Mouse (Mus musculus): ENCODE results near the gene Ropn1. TPM values are rescaled to one million over a fixed set of nuclear protein-coding genes. Genes with fewer than 3 reads are reported as not detected.
"Not testable (repeated sequence)": the region's sequence is repeated elsewhere in the genome, so short reads cannot be mapped to it uniquely, and the experiment has no call there.

The Ropn1 gene
- polyA plus RNA-seq (2016; fragmentation: Nextera tagmentation; extraction: Ambion mirVana): not detected in 2 replicates

GRCm38 (mm10) chr16:34649621-34650020, at the start of gene Ropn1:
Gene Ropn1 (plus strand): TSS chr16:34649921.
- WGBS: 71% methylated on average over 7 of the region's 7 CpGs
- ATAC-seq (ENCODE audit: low FRiP score): no peak
- Histone ChIP-seq H3K36me3 (no peaks in the 10 kb centered on the region), H3K4me2 (replicated peaks) (no peak within 1 kb of the TSS), H3K9ac (no peak within 1 kb of the TSS), H3K9me3 (replicated peaks) (no peaks in the 10 kb centered on the region), H3K4me3 (no peak within 1 kb of the TSS), H3K27me3 (no peaks in the 10 kb centered on the region), H3K27ac (no peak within 1 kb of the TSS), H3K4me1 (no peaks in the 10 kb centered on the region)

GRCm38 (mm10) chr16:34601954-34602353, 47.8 kb upstream of the Ropn1 start:
- Histone ChIP-seq H3K4me1 (no peaks in the 10 kb centered on the region), H3K4me2 (replicated peaks) (no peak overlapping the region), H3K4me3 (no peak overlapping the region), H3K36me3 (no peaks in the 10 kb centered on the region), H3K9ac (no peak overlapping the region), H3K27ac (no peak overlapping the region), H3K27me3 (no peaks in the 10 kb centered on the region), H3K9me3 (replicated peaks) (no peaks in the 10 kb centered on the region)
- 61% methylated on average over 4 of the region's 4 CpGs for WGBS
- ATAC-seq (ENCODE audit: low FRiP score): no peak

GRCm38 (mm10) chr16:34603076-34603475, 46.6 kb upstream of the Ropn1 start:
- Histone ChIP-seq H3K27ac (no peak overlapping the region), H3K27me3 (no peaks in the 10 kb centered on the region), H3K4me3 (no peak overlapping the region), H3K9ac (no peak overlapping the region), H3K9me3 (replicated peaks) (no peaks in the 10 kb centered on the region), H3K36me3 (no peaks in the 10 kb centered on the region), H3K4me2 (replicated peaks) (no peak overlapping the region), H3K4me1 (no peaks in the 10 kb centered on the region)
- 74% methylated on average over 4 of the region's 4 CpGs for WGBS
- ATAC-seq (ENCODE audit: low FRiP score): no peak

- WGBS: 70% methylated on average over 6 of the region's 6 CpGs
- Histone ChIP-seq H3K36me3 (no peaks in the 10 kb centered on the region), H3K4me2 (replicated peaks) (no peak overlapping the region), H3K4me3 (no peak overlapping the region), H3K9me3 (replicated peaks) (no peaks in the 10 kb centered on the region), H3K27me3 (no peaks in the 10 kb centered on the region), H3K27ac (no peak overlapping the region), H3K9ac (no peak overlapping the region), H3K4me1 (no peaks in the 10 kb centered on the region)
- no peak for ATAC-seq (ENCODE audit: low FRiP score)
Observed at GRCm38 (mm10) chr16:34603854-34604253, 45.9 kb upstream of the Ropn1 start.

- Histone ChIP-seq H3K27ac (no peak overlapping the region), H3K4me2 (replicated peaks) (no peak overlapping the region), H3K9me3 (replicated peaks) (no peaks in the 10 kb centered on the region), H3K4me3 (no peak overlapping the region), H3K27me3 (no peaks in the 10 kb centered on the region), H3K9ac (no peak overlapping the region), H3K4me1 (no peaks in the 10 kb centered on the region), H3K36me3 (no peaks in the 10 kb centered on the region)
- 29% methylated on average over 3 of the region's 3 CpGs for WGBS
- no peak for ATAC-seq (ENCODE audit: low FRiP score)
Observed at GRCm38 (mm10) chr16:34605679-34606078, 44.0 kb upstream of the Ropn1 start.

GRCm38 (mm10) chr16:34610137-34610536, 39.6 kb upstream of the Ropn1 start:
- ATAC-seq (ENCODE audit: low FRiP score): no peak
- 78% methylated on average over 1 of the region's 1 CpGs for WGBS
- Histone ChIP-seq H3K9ac (no peak overlapping the region), H3K4me1 (no peaks in the 10 kb centered on the region), H3K9me3 (replicated peaks) (0 out of 2 replicates have a peak, but pooled peaks cover 7% of the 10 kb centered on the region), H3K4me3 (no peak overlapping the region), H3K4me2 (replicated peaks) (no peak overlapping the region), H3K36me3 (no peaks in the 10 kb centered on the region), H3K27ac (no peak overlapping the region), H3K27me3 (no peaks in the 10 kb centered on the region)

- H3K36me3 ChIP-seq: no peaks in the 10 kb centered on the region
- no peak overlapping the region for H3K4me2 ChIP-seq (replicated peaks)
- no peaks in the 10 kb centered on the region for H3K4me1 ChIP-seq
- no peak overlapping the region for H3K4me3 ChIP-seq
- H3K27ac ChIP-seq: no peak overlapping the region
- 74% methylated on average over 2 of the region's 2 CpGs for WGBS
- H3K27me3 ChIP-seq: no peaks in the 10 kb centered on the region
- no peak overlapping the region for H3K9ac ChIP-seq
- H3K9me3 ChIP-seq (replicated peaks): 0 out of 2 replicates have a peak, but pooled peaks cover 7% of the 10 kb centered on the region
- no peak for ATAC-seq (ENCODE audit: low FRiP score)
Observed at GRCm38 (mm10) chr16:34614021-34614420, 35.7 kb upstream of the Ropn1 start.

GRCm38 (mm10) chr16:34627591-34627990, 22.1 kb upstream of the Ropn1 start:
- Histone ChIP-seq H3K27ac (no peak overlapping the region), H3K4me1 (no peaks in the 10 kb centered on the region), H3K9me3 (replicated peaks) (no peaks in the 10 kb centered on the region), H3K9ac (no peak overlapping the region), H3K27me3 (no peaks in the 10 kb centered on the region), H3K4me2 (replicated peaks) (no peak overlapping the region), H3K36me3 (no peaks in the 10 kb centered on the region), H3K4me3 (no peak overlapping the region)
- 41% methylated on average over 2 of the region's 2 CpGs for WGBS
- no peak for ATAC-seq (ENCODE audit: low FRiP score)

GRCm38 (mm10) chr16:34628397-34628796, 21.3 kb upstream of the Ropn1 start:
- Histone ChIP-seq H3K36me3 (no peaks in the 10 kb centered on the region), H3K9ac (no peak overlapping the region), H3K27ac (no peak overlapping the region), H3K9me3 (replicated peaks) (no peaks in the 10 kb centered on the region), H3K4me2 (replicated peaks) (no peak overlapping the region), H3K4me3 (no peak overlapping the region), H3K4me1 (no peaks in the 10 kb centered on the region), H3K27me3 (no peaks in the 10 kb centered on the region)
- 86% methylated on average over 4 of the region's 4 CpGs for WGBS
- no peak for ATAC-seq (ENCODE audit: low FRiP score)

- H3K9ac ChIP-seq: no peak overlapping the region
- no peak overlapping the region for H3K27ac ChIP-seq
- no peak for ATAC-seq (ENCODE audit: low FRiP score)
- H3K4me2 ChIP-seq (replicated peaks): no peak overlapping the region
- no peaks in the 10 kb centered on the region for H3K9me3 ChIP-seq (replicated peaks)
- H3K27me3 ChIP-seq: no peaks in the 10 kb centered on the region
- no peaks in the 10 kb centered on the region for H3K36me3 ChIP-seq
- 79% methylated on average over 3 of the region's 3 CpGs for WGBS
- no peak overlapping the region for H3K4me3 ChIP-seq
- H3K4me1 ChIP-seq: peaks cover 4% of the 10 kb centered on the region; the same call in 1 of the 2 replicates
Observed at GRCm38 (mm10) chr16:34635557-34635956, 14.2 kb upstream of the Ropn1 start.

GRCm38 (mm10) chr16:34643511-34644259, 6.0 kb upstream of the Ropn1 start:
- no peaks in the 10 kb centered on the region for H3K9me3 ChIP-seq (replicated peaks)
- no peak overlapping the region for H3K4me3 ChIP-seq
- no peaks in the 10 kb centered on the region for H3K27me3 ChIP-seq
- ATAC-seq (ENCODE audit: low FRiP score): no peak
- no peak overlapping the region for H3K4me2 ChIP-seq (replicated peaks)
- 75% methylated on average over 8 of the region's 8 CpGs for WGBS
- no peaks in the 10 kb centered on the region for H3K36me3 ChIP-seq
- no peak overlapping the region for H3K9ac ChIP-seq
- peaks cover 4% of the 10 kb centered on the region; the same call in 1 of the 2 replicates for H3K4me1 ChIP-seq
- H3K27ac ChIP-seq: no peak overlapping the region

GRCm38 (mm10) chr16:34653023-34653422, 3.3 kb downstream of the Ropn1 start:
- 92% methylated on average over 5 of the region's 5 CpGs for WGBS

GRCm38 (mm10) chr16:34657566-34657965, 7.8 kb downstream of the Ropn1 start:
- WGBS: 4% methylated on average over 16 of the region's 16 CpGs
- H3K27me3 ChIP-seq; ATAC-seq (ENCODE audit: low FRiP score); H3K9ac ChIP-seq; H3K27ac ChIP-seq; H3K36me3 ChIP-seq; H3K9me3 ChIP-seq (replicated peaks); H3K4me1 ChIP-seq: not testable (repeated sequence)
- peak overlapping the region; percentile 30 for H3K4me3 ChIP-seq
- peak overlapping the region; percentile 51 for H3K4me2 ChIP-seq (replicated peaks)

More at GRCm38 (mm10) chr16:34653023-34653422, 3.3 kb downstream of the Ropn1 start:
- ATAC-seq (ENCODE audit: low FRiP score): no peak
- Histone ChIP-seq H3K4me1 (peaks cover 2% of the 10 kb centered on the region), H3K27ac (no peak overlapping the region), H3K9ac (no peak overlapping the region), H3K4me2 (replicated peaks) (no peak overlapping the region), H3K36me3 (no peaks in the 10 kb centered on the region), H3K4me3 (no peak overlapping the region), H3K9me3 (replicated peaks) (no peaks in the 10 kb centered on the region), H3K27me3 (peaks cover 4% of the 10 kb centered on the region)

Data from hindbrain, embryonic 12.5 days (tissue).